Mouse (Mus musculus): ENCODE data around the gene Selplg. TPM values are rescaled to one million over a fixed set of nuclear protein-coding genes. Genes with fewer than 3 reads are reported as not detected.
A peak's percentile ranks its signal among the peaks of the same experiment; 100 is the strongest.
"Not testable (repeated sequence)": the region's sequence is repeated elsewhere in the genome, so short reads cannot be mapped to it uniquely, and the experiment has no call there.

The Selplg gene
- polyA plus RNA-seq, 1 experiment from 2014 or later: 2.0 TPM

DNA sequence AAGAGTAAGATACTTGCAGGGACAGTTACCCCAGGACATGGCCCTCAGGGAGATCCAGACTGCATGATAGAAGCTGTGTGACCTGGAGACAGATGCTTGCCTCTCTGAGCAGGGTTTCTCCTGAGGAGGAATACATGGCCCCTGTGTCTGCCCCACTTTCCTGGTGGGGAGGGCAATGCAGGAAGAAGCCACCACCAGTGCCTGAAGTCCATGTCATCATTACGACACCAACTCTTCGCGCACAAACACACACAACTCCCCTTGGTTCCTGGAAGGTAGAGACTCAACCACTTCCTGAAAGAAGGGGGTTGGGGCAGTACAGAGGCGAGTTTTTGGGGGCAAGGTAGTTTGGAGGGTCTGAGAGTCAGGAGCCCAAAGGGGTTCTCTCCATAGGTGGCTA lies 8.2 kb downstream of the Selplg start:
- Histone ChIP-seq H3K9me3 (replicated peaks; ENCODE audit: control insufficient read depth, low read length, poor library complexity, severe bottlenecking) (no peaks in the 10 kb centered on the region), H3K4me3 (ENCODE audit: low read depth, low read length) (no peak overlapping the region), H3K27ac (ENCODE audit: low read length) (no peak overlapping the region), H3K27me3 (ENCODE audit: control insufficient read depth, insufficient read depth, low read depth, low read length) (no peaks in the 10 kb centered on the region), H3K4me1 (ENCODE audit: control insufficient read depth, insufficient read depth, low read length) (no peaks in the 10 kb centered on the region), H3K4me2 (ENCODE audit: low read length) (no peak overlapping the region), H3K36me3 (ENCODE audit: control insufficient read depth, insufficient read depth, low read length) (no peaks in the 10 kb centered on the region), H3K9ac (ENCODE audit: low read depth, low read length) (no peak overlapping the region)
- 91% methylated on average over 4 of the region's 4 CpGs for whole genome bisulfite sequencing
- no peak for ATAC-seq

DNA sequence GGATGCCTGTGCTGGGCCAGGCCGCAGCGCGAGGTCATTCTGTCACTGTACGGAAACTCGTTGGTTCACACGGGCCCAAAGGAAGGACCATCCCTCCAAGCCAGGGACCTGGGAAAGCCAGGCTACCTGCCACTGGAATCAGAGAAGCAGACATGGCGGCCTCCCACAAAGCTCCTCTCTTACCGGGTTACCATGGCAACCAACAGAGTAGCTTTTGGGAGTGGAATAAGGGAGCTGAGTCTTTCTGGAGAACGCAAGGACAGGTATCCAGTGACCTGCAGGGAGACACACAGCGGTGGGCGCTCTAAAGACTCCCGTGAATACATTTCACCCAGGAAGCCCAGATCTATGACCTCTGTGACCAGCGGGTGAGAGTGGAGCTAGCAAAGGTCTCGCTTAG lies 13.9 kb downstream of the Selplg start:
- H3K27ac ChIP-seq (ENCODE audit: low read length): no peak overlapping the region; the same call in 1 of the 2 replicates
- peak; percentile 56; the same call in 1 of the 2 replicates for ATAC-seq
- no peaks in the 10 kb centered on the region; the same call in 1 of the 2 replicates for H3K27me3 ChIP-seq (ENCODE audit: control insufficient read depth, insufficient read depth, low read depth, low read length)
- no peaks in the 10 kb centered on the region; the same call in 1 of the 2 replicates for H3K9me3 ChIP-seq (replicated peaks; ENCODE audit: control insufficient read depth, low read length, poor library complexity, severe bottlenecking)
- WGBS: 65% methylated on average over 14 of the region's 14 CpGs
- H3K36me3 ChIP-seq (ENCODE audit: control insufficient read depth, insufficient read depth, low read length): no peaks in the 10 kb centered on the region
- no peak overlapping the region for H3K9ac ChIP-seq (ENCODE audit: low read depth, low read length)
- 0 out of 2 replicates have a peak, but pooled peaks cover 2% of the 10 kb centered on the region for H3K4me1 ChIP-seq (ENCODE audit: control insufficient read depth, insufficient read depth, low read length)
- H3K4me2 ChIP-seq (ENCODE audit: low read length): peak overlapping the region; percentile 31; the same call in 1 of the 2 replicates
- no peak overlapping the region for H3K4me3 ChIP-seq (ENCODE audit: low read depth, low read length)

DNA sequence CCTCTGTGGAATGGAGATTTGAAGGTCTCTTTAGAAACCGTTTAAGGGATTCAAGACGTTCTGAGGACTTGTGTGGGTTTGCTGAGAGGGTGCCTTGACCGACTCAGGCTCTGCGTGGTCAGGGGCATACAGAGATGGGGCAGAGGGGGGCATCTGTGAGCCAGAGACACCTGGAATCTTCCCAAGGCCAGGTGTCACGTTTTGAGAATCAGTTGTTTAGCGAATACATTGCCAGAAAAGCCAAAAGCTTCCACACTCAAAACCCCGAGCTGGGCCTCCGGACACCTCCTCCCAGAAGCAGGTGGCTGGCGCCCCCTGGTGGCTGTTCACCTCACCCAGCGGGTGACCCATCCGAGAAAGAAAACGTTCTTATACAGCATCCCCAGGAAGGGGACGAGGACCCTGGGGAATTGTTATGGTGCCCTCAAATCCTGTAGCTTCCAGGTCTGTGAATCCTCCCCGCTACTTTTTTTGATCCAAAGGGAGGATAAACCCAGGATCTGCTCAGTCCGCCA lies 16.7 kb downstream of the Selplg start:
- ATAC-seq: no peak
- H3K4me2 ChIP-seq (ENCODE audit: low read length): no peak overlapping the region
- H3K36me3 ChIP-seq (ENCODE audit: control insufficient read depth, insufficient read depth, low read length): no peaks in the 10 kb centered on the region
- no peaks in the 10 kb centered on the region; the same call in 1 of the 2 replicates for H3K9me3 ChIP-seq (replicated peaks; ENCODE audit: control insufficient read depth, low read length, poor library complexity, severe bottlenecking)
- no peak overlapping the region for H3K4me3 ChIP-seq (ENCODE audit: low read depth, low read length)
- 0 out of 2 replicates have a peak, but pooled peaks cover 2% of the 10 kb centered on the region for H3K4me1 ChIP-seq (ENCODE audit: control insufficient read depth, insufficient read depth, low read length)
- no peak overlapping the region for H3K9ac ChIP-seq (ENCODE audit: low read depth, low read length)
- no peaks in the 10 kb centered on the region; the same call in 1 of the 2 replicates for H3K27me3 ChIP-seq (ENCODE audit: control insufficient read depth, insufficient read depth, low read depth, low read length)
- no peak overlapping the region for H3K27ac ChIP-seq (ENCODE audit: low read length)
- 13% methylated on average over 15 of the region's 15 CpGs for WGBS

DNA sequence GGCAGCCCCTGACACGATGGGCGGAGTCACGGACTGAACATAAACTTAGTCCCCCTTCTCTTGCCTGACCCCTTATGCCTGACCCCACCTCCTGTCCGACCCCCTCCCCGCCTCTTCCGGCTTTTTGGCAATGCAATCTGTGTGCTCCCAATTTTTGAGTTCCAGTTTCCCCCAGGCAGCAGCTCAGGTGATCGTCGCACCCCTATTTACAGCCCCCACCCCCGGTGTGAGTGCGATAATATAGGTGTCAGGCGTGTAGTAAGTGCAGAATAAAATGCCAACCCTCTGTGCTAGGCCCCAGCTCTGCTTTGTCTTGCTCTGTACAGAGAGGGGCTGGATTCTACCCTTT lies 17.4 kb downstream of the Selplg start:
- ATAC-seq: no peak

DNA sequence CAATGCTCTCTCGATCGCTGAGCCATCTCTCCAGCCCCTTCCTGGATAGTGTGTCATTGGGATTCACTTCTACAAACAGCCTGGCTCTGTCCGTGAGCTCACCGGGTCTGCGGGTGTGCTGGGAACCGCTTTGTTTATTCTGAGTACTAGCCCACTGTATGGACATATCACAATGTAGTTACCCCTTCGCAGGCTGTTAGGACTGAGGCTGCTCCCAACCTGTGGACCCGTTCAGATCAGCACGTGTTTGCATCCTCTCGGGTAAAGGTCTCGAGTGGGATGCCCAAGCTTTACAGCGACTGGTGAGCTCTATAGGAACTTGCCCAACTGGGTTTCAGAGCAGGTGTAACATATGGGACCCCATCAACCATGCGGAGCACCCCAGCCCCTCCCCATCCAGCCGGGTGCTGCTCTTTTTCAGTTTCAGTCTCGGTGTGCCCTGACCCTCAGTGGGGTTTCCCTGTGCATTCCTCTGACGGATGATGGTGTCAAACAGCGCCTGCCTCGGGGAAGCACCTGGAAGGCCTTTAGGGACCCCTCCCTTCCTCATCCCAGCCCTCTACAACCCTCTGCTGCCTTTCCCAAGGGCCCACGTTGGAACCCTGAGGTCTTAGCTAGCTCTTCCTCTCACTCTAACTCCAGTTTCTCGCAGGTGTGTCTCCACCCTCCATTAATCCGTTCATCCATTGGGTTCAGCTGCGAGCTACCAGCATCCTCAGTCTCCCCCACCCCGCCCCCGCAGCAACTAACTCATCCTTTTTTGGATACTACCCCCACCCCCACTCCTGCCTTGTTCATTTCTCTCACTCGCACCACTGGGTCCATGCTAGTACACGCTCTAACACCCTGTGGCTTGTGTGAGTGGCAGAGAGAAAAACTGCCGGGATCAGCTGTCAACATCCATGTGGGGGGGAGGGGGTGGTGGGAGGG lies 18.1 kb downstream of the Selplg start:
- Histone ChIP-seq H3K36me3 (ENCODE audit: control insufficient read depth, insufficient read depth, low read length) (no peaks in the 10 kb centered on the region), H3K4me2 (ENCODE audit: low read length) (no peak overlapping the region), H3K27ac (ENCODE audit: low read length) (no peak overlapping the region), H3K4me3 (ENCODE audit: low read depth, low read length) (no peak overlapping the region), H3K4me1 (ENCODE audit: control insufficient read depth, insufficient read depth, low read length) (0 out of 2 replicates have a peak, but pooled peaks cover 2% of the 10 kb centered on the region), H3K9me3 (replicated peaks; ENCODE audit: control insufficient read depth, low read length, poor library complexity, severe bottlenecking) (peaks cover 2% of the 10 kb centered on the region; the same call in 1 of the 2 replicates), H3K9ac (ENCODE audit: low read depth, low read length) (no peak overlapping the region), H3K27me3 (ENCODE audit: control insufficient read depth, insufficient read depth, low read depth, low read length) (no peaks in the 10 kb centered on the region; the same call in 1 of the 2 replicates)
- ATAC-seq: no peak
- 40% methylated on average over 27 of the region's 27 CpGs for WGBS

More for the DNA sequence above, 17.4 kb downstream of the Selplg start:
- no peaks in the 10 kb centered on the region for H3K36me3 ChIP-seq (ENCODE audit: control insufficient read depth, insufficient read depth, low read length)
- H3K9me3 ChIP-seq (replicated peaks; ENCODE audit: control insufficient read depth, low read length, poor library complexity, severe bottlenecking): peaks cover 2% of the 10 kb centered on the region; the same call in 1 of the 2 replicates
- no peak overlapping the region for H3K4me2 ChIP-seq (ENCODE audit: low read length)
- H3K4me3 ChIP-seq (ENCODE audit: low read depth, low read length): no peak overlapping the region
- no peak overlapping the region for H3K9ac ChIP-seq (ENCODE audit: low read depth, low read length)
- 0 out of 2 replicates have a peak, but pooled peaks cover 2% of the 10 kb centered on the region for H3K4me1 ChIP-seq (ENCODE audit: control insufficient read depth, insufficient read depth, low read length)
- 61% methylated on average over 11 of the region's 11 CpGs for WGBS
- H3K27me3 ChIP-seq (ENCODE audit: control insufficient read depth, insufficient read depth, low read depth, low read length): no peaks in the 10 kb centered on the region; the same call in 1 of the 2 replicates
- no peak overlapping the region for H3K27ac ChIP-seq (ENCODE audit: low read length)

DNA sequence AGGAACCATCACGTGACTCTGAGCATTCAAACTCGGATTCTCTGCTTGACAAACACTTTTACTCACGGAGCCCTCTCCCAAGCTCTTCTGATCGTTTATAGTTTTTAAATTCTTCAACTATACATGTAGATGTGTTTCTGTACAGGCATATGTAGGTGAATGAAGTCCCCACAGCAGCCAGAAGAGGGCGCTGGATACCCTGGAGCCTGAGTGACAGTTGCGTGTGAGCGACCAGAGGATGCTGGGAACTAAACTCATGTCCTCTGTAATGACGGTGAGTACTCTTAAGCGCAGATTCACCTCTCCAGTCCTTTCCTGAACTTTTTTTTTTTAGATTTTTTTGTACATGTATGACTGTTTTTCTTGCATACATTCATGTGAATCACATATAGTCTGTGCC lies 18.8 kb downstream of the Selplg start:
- H3K36me3 ChIP-seq (ENCODE audit: control insufficient read depth, insufficient read depth, low read length): no peaks in the 10 kb centered on the region
- no peak overlapping the region for H3K4me2 ChIP-seq (ENCODE audit: low read length)
- no peaks in the 10 kb centered on the region; the same call in 1 of the 2 replicates for H3K27me3 ChIP-seq (ENCODE audit: control insufficient read depth, insufficient read depth, low read depth, low read length)
- H3K4me3 ChIP-seq (ENCODE audit: low read depth, low read length): no peak overlapping the region
- H3K4me1 ChIP-seq (ENCODE audit: control insufficient read depth, insufficient read depth, low read length): 0 out of 2 replicates have a peak, but pooled peaks cover under 1% of the 10 kb centered on the region
- 25% methylated on average over 9 of the region's 9 CpGs for WGBS
- H3K27ac ChIP-seq (ENCODE audit: low read length): no peak overlapping the region
- H3K9me3 ChIP-seq (replicated peaks; ENCODE audit: control insufficient read depth, low read length, poor library complexity, severe bottlenecking): peaks cover 2% of the 10 kb centered on the region; the same call in 1 of the 2 replicates
- no peak for ATAC-seq
- H3K9ac ChIP-seq (ENCODE audit: low read depth, low read length): no peak overlapping the region

DNA sequence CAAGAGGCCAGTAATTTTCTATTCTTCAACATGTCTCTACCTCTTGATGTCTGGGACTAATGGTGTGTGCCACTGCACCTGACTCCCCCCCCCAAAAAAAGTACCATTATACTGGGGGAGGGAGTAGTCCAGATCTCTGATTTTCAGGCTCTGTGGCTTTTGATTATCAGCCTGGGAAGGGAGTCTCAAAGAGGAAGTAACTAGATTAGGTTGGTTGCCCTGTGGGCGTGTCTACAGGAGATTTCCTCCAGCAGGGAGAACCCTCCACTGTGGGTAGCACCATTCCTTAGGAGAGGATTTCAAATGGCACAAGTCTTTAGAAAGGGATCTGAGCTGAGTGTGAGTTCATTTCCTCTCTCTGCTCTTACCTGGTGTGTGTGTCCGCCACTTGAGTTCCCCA lies 19.8 kb downstream of the Selplg start:
- Histone ChIP-seq H3K9ac (ENCODE audit: low read depth, low read length) (no peak overlapping the region), H3K27me3 (ENCODE audit: control insufficient read depth, insufficient read depth, low read depth, low read length) (no peaks in the 10 kb centered on the region; the same call in 1 of the 2 replicates), H3K27ac (ENCODE audit: low read length) (no peak overlapping the region), H3K4me2 (ENCODE audit: low read length) (no peak overlapping the region), H3K36me3 (ENCODE audit: control insufficient read depth, insufficient read depth, low read length) (no peaks in the 10 kb centered on the region), H3K9me3 (replicated peaks; ENCODE audit: control insufficient read depth, low read length, poor library complexity, severe bottlenecking) (peaks cover 2% of the 10 kb centered on the region; the same call in 1 of the 2 replicates), H3K4me3 (ENCODE audit: low read depth, low read length) (no peak overlapping the region), H3K4me1 (ENCODE audit: control insufficient read depth, insufficient read depth, low read length) (no peaks in the 10 kb centered on the region)
- WGBS: 95% methylated on average over 2 of the region's 2 CpGs
- no peak for ATAC-seq

DNA sequence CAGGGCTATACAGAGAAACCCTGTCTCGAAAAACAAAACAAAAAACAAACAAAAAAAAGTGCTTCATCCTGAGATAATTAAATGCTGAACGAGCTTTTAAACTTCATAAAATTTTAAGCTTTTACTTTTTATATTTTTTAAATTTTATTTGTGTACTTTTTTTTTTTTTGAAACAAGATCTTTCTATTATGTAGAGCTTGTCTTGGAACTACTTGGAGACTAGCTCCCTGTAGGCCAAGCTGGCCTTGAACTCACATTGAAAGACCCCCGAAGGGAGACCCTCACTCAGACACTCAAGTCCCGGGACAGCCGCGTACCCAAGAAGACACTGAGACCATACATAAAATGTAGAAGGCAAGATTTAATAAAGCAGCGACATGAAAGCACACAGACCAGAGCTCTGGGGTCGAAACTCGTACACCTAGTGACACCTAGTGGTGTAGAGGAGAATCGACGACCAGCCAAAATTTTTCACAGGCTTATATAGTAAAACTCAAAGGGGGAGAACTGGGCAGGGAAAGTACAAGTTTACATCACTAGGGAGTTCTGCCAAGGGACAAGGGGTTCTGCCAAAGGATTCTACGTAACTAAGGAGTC lies 20.5 kb downstream of the Selplg start:
- H3K27me3 ChIP-seq (ENCODE audit: control insufficient read depth, insufficient read depth, low read depth, low read length); H3K36me3 ChIP-seq (ENCODE audit: control insufficient read depth, insufficient read depth, low read length); H3K9ac ChIP-seq (ENCODE audit: low read depth, low read length); H3K4me2 ChIP-seq (ENCODE audit: low read length); H3K9me3 ChIP-seq (replicated peaks; ENCODE audit: control insufficient read depth, low read length, poor library complexity, severe bottlenecking); H3K27ac ChIP-seq (ENCODE audit: low read length); H3K4me3 ChIP-seq (ENCODE audit: low read depth, low read length); H3K4me1 ChIP-seq (ENCODE audit: control insufficient read depth, insufficient read depth, low read length); ATAC-seq: not testable (repeated sequence)
- 25% methylated on average over 11 of the region's 12 CpGs for WGBS

Data from midbrain, embryonic 16.5 days (tissue).